ENCODE assay signal across 8 mouse cellular contexts in the genomic region with DNA sequence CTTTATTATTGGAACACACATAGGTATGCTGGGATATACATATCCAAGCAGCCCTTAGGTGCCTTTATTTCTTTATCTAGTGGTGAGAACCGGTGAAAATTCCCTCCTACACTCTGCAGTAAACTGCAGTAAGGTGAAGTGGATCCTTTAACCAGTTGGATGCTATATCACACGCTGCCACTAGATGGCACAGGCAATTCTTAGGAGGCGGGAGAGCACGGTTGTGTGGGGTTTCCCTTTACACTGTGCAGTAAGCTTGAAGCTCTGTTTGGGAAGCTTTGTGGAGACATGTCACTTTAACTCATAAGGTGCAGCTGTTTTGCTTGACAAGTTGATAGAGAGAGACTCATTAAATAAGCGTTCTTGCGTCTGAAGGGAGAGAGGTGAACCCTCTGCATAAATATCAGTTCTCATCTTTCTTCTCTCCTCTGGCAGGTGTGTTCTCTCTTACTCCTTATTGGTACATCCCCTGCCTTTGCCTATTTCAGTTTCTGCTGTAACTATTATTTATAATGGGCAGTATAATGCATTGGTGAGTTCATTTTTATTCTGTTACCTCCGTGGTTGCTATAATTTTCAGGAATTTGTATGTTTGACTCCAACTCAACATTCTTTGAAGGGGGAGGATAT. TPM values are rescaled to one million over a fixed set of nuclear protein-coding genes. Genes with fewer than 3 reads are reported as not detected.
DNase-seq lines count a peak whose midpoint lies in the region; ATAC-seq and TF ChIP-seq lines count a peak whose summit lies in the region.

No protein-coding gene starts in this region.

- intact Hi-C loops in gastrocnemius, adult 2 months (cut with DNase I), result no loop called here

- H3K9ac ChIP-seq in kidney, embryonic 14.5 days (ENCODE audit: low read depth, low read length), result no peak overlapping the region
- no peak overlapping the region for H3K9ac ChIP-seq in limb, embryonic 14.5 days (ENCODE audit: low read depth, low read length, severe bottlenecking)

- no peak overlapping the region for H3K4me3 ChIP-seq in gastrocnemius, adult 2 months
- H3K4me3 ChIP-seq in kidney, embryonic 14.5 days (ENCODE audit: low read length), result no peak overlapping the region
- no peak overlapping the region for H3K4me3 ChIP-seq in limb, embryonic 14.5 days (replicated peaks; ENCODE audit: low read length)

- H3K9me3 ChIP-seq in kidney, embryonic 14.5 days (ENCODE audit: control insufficient read depth, low read length), result no peaks in the 10 kb centered on the region
- no peaks in the 10 kb centered on the region for H3K9me3 ChIP-seq in limb, embryonic 14.5 days (ENCODE audit: control insufficient read depth, low read length)

- H3K27ac ChIP-seq in gastrocnemius, adult 2 months, result no peak overlapping the region
- H3K27ac ChIP-seq in kidney, embryonic 14.5 days (ENCODE audit: low read depth, low read length), result no peak overlapping the region
- no peak overlapping the region for H3K27ac ChIP-seq in limb, embryonic 14.5 days (replicated peaks; ENCODE audit: low read depth, low read length)

- ATAC-seq in kidney, embryonic 14.5 days (ENCODE audit: low FRiP score, low TSS enrichment), result peak; percentile 86
- ATAC-seq in limb, embryonic 14.5 days (ENCODE audit: low FRiP score, low read depth), result peak; percentile 80
- ATAC-seq in monocyte, adult 5-6 weeks (replicated peaks; ENCODE audit: insufficient number of reproducible peaks, low FRiP score, low TSS enrichment, poor library complexity, severe bottlenecking), result peak; percentile 78

- no peaks in the 10 kb centered on the region for H3K27me3 ChIP-seq in kidney, embryonic 14.5 days (ENCODE audit: control insufficient read depth, insufficient read depth, low read length)
- no peaks in the 10 kb centered on the region for H3K27me3 ChIP-seq in limb, embryonic 14.5 days (ENCODE audit: control insufficient read depth, insufficient read depth, low read length)

- TF ChIP-seq POLR2A in limb, embryonic 14.5 days (IDR thresholded peaks at IDR 0.05; ENCODE audit: borderline replicate concordance, extremely low read depth, insufficient read depth, insufficient read length), result no peak

- no peaks in the 10 kb centered on the region for H3K4me1 ChIP-seq in kidney, embryonic 14.5 days (ENCODE audit: control insufficient read depth, insufficient read depth, low read length)
- H3K4me1 ChIP-seq in limb, embryonic 14.5 days (ENCODE audit: control insufficient read depth, insufficient read depth, low read length), result no peaks in the 10 kb centered on the region

- H3K4me2 ChIP-seq in kidney, embryonic 14.5 days (replicated peaks; ENCODE audit: low read depth, low read length), result no peak overlapping the region
- no peak overlapping the region for H3K4me2 ChIP-seq in limb, embryonic 14.5 days (replicated peaks; ENCODE audit: low read depth, low read length, severe bottlenecking)

- H3K36me3 ChIP-seq in kidney, embryonic 14.5 days (ENCODE audit: control insufficient read depth, insufficient read depth, low read length), result no peaks in the 10 kb centered on the region
- no peaks in the 10 kb centered on the region for H3K36me3 ChIP-seq in limb, embryonic 14.5 days (ENCODE audit: control insufficient read depth, insufficient read depth, low read length)

- peak; percentile 89 for TF ChIP-seq CTCF in gastrocnemius, adult 2 months (IDR thresholded peaks at IDR 0.05)

- 2% methylated on average over 7 of the region's 7 CpGs for WGBS in kidney, embryonic 14.5 days
- 10% methylated on average over 7 of the region's 7 CpGs for WGBS in limb, embryonic 14.5 days

- DNase-seq in 416B (ENCODE audit: low read depth), result peak; percentile 70
- DNase-seq in WW6 (ENCODE audit: low read depth, low spot score), result peak; percentile 39
- DNase-seq in cerebellum, postnatal 36 days, result peak; percentile 54 to 61
- peak; percentile 59 for DNase-seq in gastrocnemius, adult 2 months
- DNase-seq in limb, embryonic 14.5 days (ENCODE audit: low spot score), result peak; percentile 80
- peak; percentile 68 for DNase-seq in telencephalon, adult 2 months (ENCODE audit: low read depth, low spot score)

RNA-seq across cellular contexts. Expression of gene Lancl1, which starts 22.9 kb away (rescaled TPM):
- total RNA-seq in gastrocnemius, adult 2 months (2021), result 10 to 100 TPM; 31.4 to 37.4 TPM
- 86.5 and 92.0 TPM in 2 replicates for polyA plus RNA-seq in kidney, embryonic 14.5 days (2014; fragmentation: Nextera tagmentation; extraction: Ambion mirVana)
- polyA plus RNA-seq in limb, embryonic 14.5 days (2012; rRNA removed), result 156 and 196 TPM in 2 replicates
- polyA plus RNA-seq in limb, embryonic 14.5 days (2014; fragmentation: Nextera tagmentation; extraction: Ambion mirVana), result 139 and 152 TPM in 2 replicates
- 15.7 to 19.4 TPM (median 16.9 TPM) in 3 replicates for total RNA-seq in monocyte, adult 5-6 weeks (2017)
